Mouse (Mus musculus) liver, postnatal 0 days (tissue): ENCODE measurements around the gene Clstn1. TPM values are rescaled to one million over a fixed set of nuclear protein-coding genes. Genes with fewer than 3 reads are reported as not detected.

ENCODE experiments used
- ATAC-seq: fragments of 200-750 bp; cut with Nextera tagmentation; 2 replicates; pipeline ENCODE4 v1.8.0; 2017; ENCODE audit warnings: mild to moderate bottlenecking, moderate library complexity
- DNase-seq: peaks from one replicate; pipeline ENCODE4 v3.0.0-alpha.2; 2016
- H3K27ac ChIP-seq: fragments of 300-500 bp; sonication (generic); 2 replicates; pipeline ENCODE4 v1.5.1; 2014; ENCODE audit warnings: antibody characterized with exemption, moderate library complexity, mild to moderate bottlenecking, low read depth
- H3K27me3 ChIP-seq: fragments of 300-500 bp; sonication (generic); 2 replicates; pipeline ENCODE4 v1.6.1; 2014; ENCODE audit warnings: low read length, control low read depth, mixed read lengths; ENCODE audit not compliant: insufficient read depth
- H3K36me3 ChIP-seq: fragments of 300-500 bp; sonication (generic); replicated peaks from 2 replicates; pipeline ENCODE4 v1.6.1; 2014; ENCODE audit warnings: mild to moderate bottlenecking, control low read depth, low read length, moderate library complexity, mixed read lengths; ENCODE audit not compliant: insufficient read depth
- H3K4me1 ChIP-seq: fragments of 300-500 bp; sonication (generic); 2 replicates; pipeline ENCODE4 v1.6.1; 2014; ENCODE audit warnings: antibody characterized with exemption, mild to moderate bottlenecking, control low read depth; ENCODE audit not compliant: insufficient read depth
- H3K4me2 ChIP-seq: fragments of 300-500 bp; sonication (generic); 2 replicates; pipeline ENCODE4 v1.6.1; 2014; ENCODE audit warnings: low read depth, mild to moderate bottlenecking, low read length, moderate library complexity, mixed read lengths
- H3K4me3 ChIP-seq: fragments of 300-500 bp; sonication (generic); 2 replicates; pipeline ENCODE4 v1.5.1; 2014; ENCODE audit warnings: low read depth, low read length
- H3K9ac ChIP-seq: fragments of 300-500 bp; sonication (generic); replicated peaks from 2 replicates; pipeline ENCODE4 v1.6.1; 2014; ENCODE audit warnings: mild to moderate bottlenecking, moderate library complexity
- H3K9me3 ChIP-seq: fragments of 300-500 bp; sonication (generic); 2 replicates; pipeline ENCODE4 v1.6.1; 2016; ENCODE audit warnings: mild to moderate bottlenecking, control low read depth, low read length, mixed read lengths
- CTCF ChIP-seq: sonication (generic); IDR thresholded peaks from 2 replicates; pipeline ENCODE4 v1.5.1; 2016; ENCODE audit warnings: antibody characterized with exemption, low read depth
- EP300 ChIP-seq: IDR thresholded peaks from 2 replicates; pipeline ENCODE4 v1.6.1; 2016; ENCODE audit warnings: antibody characterized with exemption, low read depth, mild to moderate bottlenecking
- WGBS: fragments of 180-500 bp; shearing (Covaris S2); extraction: QIAGEN DNeasy Blood & Tissue Kit; methylation state at CpG from one replicate; pipeline ENCODE4 v1.1.7; 2014; ENCODE audit not compliant: insufficient replicate concordance; 5-methylcytosine and 5-hydroxymethylcytosine counted together
- polyA plus RNA-seq: library from polyadenylated mRNA; unstranded; fragments of >200 nt; fragmentation: Nextera tagmentation; extraction: Ambion mirVana; gene quantifications from 2 replicates; pipeline ENCODE4 v1.2.1, GENCODE M21; 2015

Clstn1 gene
- polyA plus RNA-seq, 1 experiment from 2014 or later: 2.1 TPM

DNA sequence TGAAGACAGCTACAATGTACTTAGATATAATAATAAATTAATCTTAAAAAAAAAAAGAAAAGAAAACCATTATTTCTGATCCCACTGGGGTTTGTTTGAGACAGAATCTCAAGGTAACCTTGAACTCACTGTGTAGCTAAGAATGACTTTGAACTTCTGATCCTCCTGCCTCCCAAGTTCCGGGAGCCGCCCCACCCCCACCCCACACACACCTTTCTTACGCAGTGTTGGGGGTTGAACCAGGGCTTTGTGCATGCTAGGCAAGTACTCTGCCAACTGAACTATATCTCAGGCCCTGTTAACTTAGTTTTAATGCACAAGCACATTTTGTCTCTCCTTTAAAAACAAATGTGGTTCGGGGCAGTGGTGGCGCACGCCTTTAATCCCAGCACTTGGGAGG is 84.9 kb downstream of the Clstn1 start:
- WGBS: 88% methylated on average over 6 of the region's 6 CpGs
- no peak for TF ChIP-seq EP300
- no peak for TF ChIP-seq CTCF
- no peak overlapping the region for H3K9ac ChIP-seq
- ATAC-seq (no peak), DNase-seq (no peak)
- no peak overlapping the region for H3K4me3 ChIP-seq
- no peak overlapping the region for H3K4me2 ChIP-seq
- no peak overlapping the region for H3K27ac ChIP-seq
- H3K36me3 ChIP-seq: peaks cover 7% of the 10 kb centered on the region; the same call in 1 of the 2 replicates
- no peaks in the 10 kb centered on the region for H3K9me3 ChIP-seq
- H3K4me1 ChIP-seq: peaks cover 5% of the 10 kb centered on the region; the same call in 1 of the 2 replicates
- 0 out of 2 replicates have a peak, but pooled peaks cover 4% of the 10 kb centered on the region for H3K27me3 ChIP-seq

DNA sequence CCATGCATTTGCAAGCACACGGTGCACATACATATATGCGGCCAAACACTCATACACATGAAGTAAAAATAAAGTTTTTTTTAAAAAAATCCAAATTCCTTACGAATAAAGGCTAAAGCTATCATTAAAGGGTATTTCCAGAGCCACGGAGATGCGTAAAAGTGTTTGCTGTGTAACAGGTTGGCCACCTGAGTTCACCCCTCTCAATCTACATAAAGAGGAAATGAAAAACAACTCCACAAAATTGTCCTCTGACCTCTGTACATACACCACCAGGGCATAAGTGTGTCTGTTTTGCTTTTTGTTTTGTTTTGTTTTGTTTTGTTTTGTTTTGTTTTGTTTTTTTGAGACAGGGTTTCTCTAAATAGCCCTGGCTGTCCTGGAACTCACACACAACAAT is 86.5 kb downstream of the Clstn1 start:
- Histone ChIP-seq H3K36me3 (peaks cover 7% of the 10 kb centered on the region; the same call in 1 of the 2 replicates), H3K9me3 (no peaks in the 10 kb centered on the region), H3K4me1 (peaks cover 8% of the 10 kb centered on the region; the same call in 1 of the 2 replicates), H3K4me3 (no peak overlapping the region), H3K27me3 (0 out of 2 replicates have a peak, but pooled peaks cover 4% of the 10 kb centered on the region), H3K9ac (no peak overlapping the region), H3K27ac (no peak overlapping the region), H3K4me2 (no peak overlapping the region)
- DNase-seq (no peak), ATAC-seq (no peak)
- TF ChIP-seq CTCF: no peak
- TF ChIP-seq EP300: no peak
- WGBS: 88% methylated on average over 5 of the region's 5 CpGs

DNA sequence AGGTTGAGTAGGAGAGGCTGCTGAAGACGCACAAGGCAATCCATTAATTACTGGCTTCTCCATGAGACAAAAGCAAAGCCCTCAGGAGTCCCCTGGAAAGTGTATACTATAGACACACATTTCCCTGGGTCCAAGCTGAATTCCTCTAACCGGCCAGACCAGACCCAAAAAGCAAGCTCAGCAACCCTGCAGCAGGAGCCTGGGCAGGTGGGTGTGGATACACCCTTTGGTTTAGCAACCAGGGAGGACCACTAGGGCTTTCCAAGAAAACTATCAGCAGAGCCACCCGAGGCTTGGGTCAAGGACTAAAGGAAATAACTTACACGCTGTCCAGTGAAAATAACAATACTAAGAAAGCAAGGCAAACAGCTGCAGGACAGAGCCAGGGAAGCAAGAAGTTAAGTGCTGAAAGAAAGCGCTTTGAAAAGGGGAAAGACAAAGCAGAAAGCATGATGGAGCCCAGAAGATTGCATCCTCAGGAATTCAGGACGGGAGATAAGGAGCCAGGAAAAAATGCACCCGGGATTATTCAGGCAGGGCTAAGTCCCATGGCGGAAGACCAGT is 88.6 kb downstream of the Clstn1 start:
- peaks cover 7% of the 10 kb centered on the region; the same call in 1 of the 2 replicates for H3K36me3 ChIP-seq
- H3K4me2 ChIP-seq: peak overlapping the region; percentile 78; the same call in 1 of the 2 replicates
- ATAC-seq (no peak), DNase-seq (no peak)
- peaks cover 8% of the 10 kb centered on the region; the same call in 1 of the 2 replicates for H3K4me1 ChIP-seq
- no peak for TF ChIP-seq EP300
- 53% methylated on average over 8 of the region's 8 CpGs for WGBS
- H3K4me3 ChIP-seq: no peak overlapping the region
- no peak overlapping the region for H3K27ac ChIP-seq
- 0 out of 2 replicates have a peak, but pooled peaks cover 4% of the 10 kb centered on the region for H3K27me3 ChIP-seq
- no peak overlapping the region for H3K9ac ChIP-seq
- no peaks in the 10 kb centered on the region for H3K9me3 ChIP-seq

DNA sequence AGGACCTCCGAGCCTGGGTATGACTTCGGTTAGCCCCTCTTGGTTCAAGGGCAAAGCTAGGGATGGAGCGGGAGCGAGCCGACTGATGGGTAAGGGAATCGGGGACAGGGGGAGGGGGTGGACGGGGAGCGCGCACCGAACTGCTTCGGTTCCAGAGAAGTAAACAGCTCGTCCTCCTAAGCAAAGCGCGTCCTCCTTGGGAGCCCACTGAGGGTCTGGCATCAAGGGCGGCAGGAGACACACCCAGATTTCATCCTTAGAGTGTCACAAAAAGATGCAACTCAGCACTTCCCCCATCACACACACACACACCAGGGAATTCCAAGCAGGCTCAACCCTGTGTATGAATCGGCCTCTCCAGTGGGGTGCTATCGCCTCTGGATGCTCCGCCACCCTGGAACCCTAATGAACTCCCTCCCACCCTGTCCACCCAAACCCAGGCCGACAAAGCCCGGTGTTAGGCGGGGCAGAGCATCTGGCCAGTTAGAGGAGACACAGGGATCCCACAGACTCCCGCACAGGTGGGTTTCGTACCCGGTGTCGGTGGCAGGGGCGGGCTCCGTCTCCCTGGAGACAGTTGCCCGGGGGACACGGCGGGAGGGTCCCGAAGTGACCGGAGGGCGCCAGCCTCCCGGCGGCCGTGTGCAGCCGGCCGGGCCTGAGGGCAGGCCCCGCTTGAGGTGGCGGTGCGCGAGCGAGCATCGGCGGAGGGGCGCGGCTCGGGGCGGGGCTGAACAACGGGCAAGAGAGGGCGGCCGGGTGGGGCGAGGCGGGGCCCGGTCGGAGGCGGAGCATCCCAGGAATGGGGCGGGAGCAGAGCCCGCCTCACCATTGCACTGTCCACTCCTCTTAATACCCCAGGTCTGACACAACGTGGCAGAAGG is 89.4 kb downstream of the Clstn1 start:
- peak; percentile 83 for DNase-seq
- WGBS: 21% methylated on average over 60 of the region's 60 CpGs

DNA sequence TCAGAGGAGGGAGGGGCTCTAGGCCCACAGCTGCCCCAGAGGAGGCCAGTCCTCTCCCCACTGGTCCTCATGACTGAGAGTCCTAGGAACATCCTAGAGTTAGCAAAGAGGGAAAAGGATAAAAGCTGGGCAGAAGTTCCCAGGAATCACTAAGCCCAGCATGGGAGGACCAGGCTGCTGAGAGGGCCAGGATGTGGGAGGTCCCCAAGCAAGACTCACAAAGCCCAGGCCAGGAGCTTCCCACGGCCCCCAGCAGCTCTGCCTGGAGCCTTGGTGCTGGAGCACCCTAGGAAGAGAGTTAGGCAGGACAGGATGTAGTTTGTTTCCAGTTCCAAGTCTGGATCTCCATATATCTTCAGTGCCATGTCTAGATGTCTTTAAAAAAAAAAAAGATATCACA is 91.7 kb downstream of the Clstn1 start:
- TF ChIP-seq CTCF (no peak), EP300 (no peak)
- H3K27me3 ChIP-seq: 0 out of 2 replicates have a peak, but pooled peaks cover 4% of the 10 kb centered on the region
- H3K9ac ChIP-seq: no peak overlapping the region
- no peak overlapping the region for H3K4me3 ChIP-seq
- DNase-seq: no peak
- WGBS: 64% methylated on average over 1 of the region's 1 CpGs
- H3K36me3 ChIP-seq: no peaks in the 10 kb centered on the region
- H3K4me2 ChIP-seq: no peak overlapping the region
- no peak overlapping the region for H3K27ac ChIP-seq
- H3K9me3 ChIP-seq: no peaks in the 10 kb centered on the region
- ATAC-seq: no peak
- peaks cover 8% of the 10 kb centered on the region; the same call in 1 of the 2 replicates for H3K4me1 ChIP-seq

More for the DNA sequence above, 89.4 kb downstream of the Clstn1 start:
- no peak for TF ChIP-seq EP300
- Histone ChIP-seq H3K9ac (peak overlapping the region; percentile 46), H3K27ac (no peak overlapping the region), H3K4me2 (peak overlapping the region; percentile 78), H3K4me3 (peak overlapping the region; percentile 45), H3K4me1 (peaks cover 8% of the 10 kb centered on the region; the same call in 1 of the 2 replicates), H3K9me3 (no peaks in the 10 kb centered on the region), H3K27me3 (0 out of 2 replicates have a peak, but pooled peaks cover 4% of the 10 kb centered on the region), H3K36me3 (peaks cover 7% of the 10 kb centered on the region; the same call in 1 of the 2 replicates)
- peak; percentile 88 for ATAC-seq

DNA sequence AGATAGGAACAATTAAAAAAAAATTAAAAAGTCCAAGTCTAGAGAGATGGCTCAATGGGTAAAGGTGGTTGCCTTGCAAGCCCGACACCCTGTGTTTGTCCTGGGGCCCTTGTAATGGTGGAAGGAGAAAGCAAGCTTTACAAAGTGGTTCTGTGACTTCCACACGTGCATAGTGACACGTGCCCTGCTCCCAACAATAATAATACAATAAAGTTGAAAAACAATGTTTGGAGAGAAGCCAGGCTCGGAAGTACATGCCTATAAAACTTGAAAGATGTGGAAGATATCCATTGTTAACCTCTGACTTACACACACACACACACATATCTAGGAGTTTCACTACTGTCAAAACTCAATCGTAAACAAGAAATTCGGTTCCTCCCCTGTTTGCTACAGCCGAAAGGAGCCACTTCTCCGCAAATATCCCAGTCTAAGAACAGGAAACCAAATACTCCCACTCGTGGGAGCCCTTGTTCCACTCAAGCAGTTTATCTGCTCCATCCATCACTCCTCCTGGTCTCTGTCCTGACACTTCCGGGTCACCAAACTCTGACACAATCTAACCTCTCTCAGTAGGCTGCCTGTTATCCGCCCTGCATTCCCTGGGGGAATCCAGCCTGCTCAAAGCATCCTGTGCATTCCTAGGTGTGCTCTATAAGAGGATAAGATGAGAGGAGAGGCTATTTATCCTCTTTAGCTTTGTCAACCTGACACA is 92.9 kb downstream of the Clstn1 start:
- Histone ChIP-seq H3K36me3 (no peaks in the 10 kb centered on the region), H3K27me3 (0 out of 2 replicates have a peak, but pooled peaks cover 4% of the 10 kb centered on the region), H3K27ac (no peak overlapping the region), H3K4me3 (no peak overlapping the region), H3K9ac (no peak overlapping the region), H3K4me2 (no peak overlapping the region), H3K9me3 (no peaks in the 10 kb centered on the region), H3K4me1 (peaks cover 8% of the 10 kb centered on the region; the same call in 1 of the 2 replicates)
- TF ChIP-seq CTCF: no peak
- TF ChIP-seq EP300: no peak
- 73% methylated on average over 11 of the region's 11 CpGs for WGBS
- no peak for ATAC-seq
- DNase-seq: no peak
